ENCODE assay signal across 11 mouse cellular contexts in the genomic region with DNA sequence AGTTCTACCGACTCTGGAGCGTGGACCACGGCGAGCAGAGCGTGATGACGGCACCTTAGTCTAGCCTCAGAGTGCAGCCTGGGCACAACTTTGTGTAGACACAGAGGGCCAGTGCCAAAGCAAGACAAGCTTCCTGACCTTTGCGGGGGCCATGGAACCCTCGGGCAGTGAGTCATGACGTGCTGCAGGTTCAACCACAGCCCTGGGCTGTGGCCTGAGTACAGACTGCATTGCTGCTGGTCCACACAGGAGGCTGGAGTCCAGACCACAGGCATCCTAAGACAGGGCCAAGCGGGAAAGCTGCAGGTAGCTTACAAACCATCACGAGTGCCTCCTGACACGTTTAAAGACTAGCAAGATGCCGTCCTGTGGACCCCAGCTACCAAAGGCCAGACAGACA. TPM values are rescaled to one million over a fixed set of nuclear protein-coding genes. Genes with fewer than 3 reads are reported as not detected.
DNase-seq lines count a peak whose midpoint lies in the region; ATAC-seq lines count a peak whose summit lies in the region.
"Had no signal": no experiment of that assay in that cellular context is flagged by ENCODE, and none has a peak within 500 bp of the region (broad histone marks: within the 10 kb centered on the region; RNA-seq: fewer than 3 reads in every experiment).

No protein-coding gene starts in this region.

- no peaks in the 10 kb centered on the region for H3K27me3 ChIP-seq in forebrain, embryonic 13.5 days
- H3K27me3 ChIP-seq in forebrain, embryonic 11.5 days (ENCODE audit: control insufficient read depth, insufficient read depth, low read length) = no peaks in the 10 kb centered on the region
- no peaks in the 10 kb centered on the region for H3K27me3 ChIP-seq in embryonic facial prominence, embryonic 15.5 days
- no peaks in the 10 kb centered on the region for H3K27me3 ChIP-seq in neural tube, embryonic 15.5 days (replicated peaks)

- WGBS in forebrain, embryonic 13.5 days = 92% methylated on average over 13 of the region's 13 CpGs
- 91% methylated on average over 13 of the region's 13 CpGs for WGBS in forebrain, embryonic 11.5 days
- WGBS in embryonic facial prominence, embryonic 15.5 days = 77% methylated on average over 13 of the region's 13 CpGs
- 94% methylated on average over 13 of the region's 13 CpGs for WGBS in neural tube, embryonic 15.5 days

- peaks cover 80% of the 10 kb centered on the region for H3K36me3 ChIP-seq in forebrain, embryonic 13.5 days (ENCODE audit: poor library complexity, severe bottlenecking)
- peaks cover 7% of the 10 kb centered on the region for H3K36me3 ChIP-seq in forebrain, embryonic 11.5 days (ENCODE audit: control insufficient read depth, insufficient read depth, low read length)
- peaks cover 73% of the 10 kb centered on the region for H3K36me3 ChIP-seq in embryonic facial prominence, embryonic 15.5 days
- H3K36me3 ChIP-seq in neural tube, embryonic 15.5 days = peaks cover 66% of the 10 kb centered on the region

- no peak overlapping the region for H3K4me2 ChIP-seq in forebrain, embryonic 13.5 days
- H3K4me2 ChIP-seq in forebrain, embryonic 11.5 days (ENCODE audit: low read depth, low read length, severe bottlenecking) = no peak overlapping the region
- H3K4me2 ChIP-seq in embryonic facial prominence, embryonic 15.5 days (replicated peaks) = no peak overlapping the region
- H3K4me2 ChIP-seq in neural tube, embryonic 15.5 days = no peak overlapping the region

- ATAC-seq in forebrain, embryonic 13.5 days = no peak
- ATAC-seq in forebrain, embryonic 11.5 days (replicated peaks; ENCODE audit: low FRiP score) = no peak
- ATAC-seq in embryonic facial prominence, embryonic 15.5 days (ENCODE audit: insufficient number of reproducible peaks, low FRiP score, low TSS enrichment, low read depth) = no peak
- no peak for ATAC-seq in neural tube, embryonic 15.5 days (ENCODE audit: low FRiP score)
- ATAC-seq: forebrain, embryonic 16.5 days had no signal

- H3K9ac ChIP-seq in forebrain, embryonic 13.5 days = no peak overlapping the region
- no peak overlapping the region for H3K9ac ChIP-seq in forebrain, embryonic 11.5 days (ENCODE audit: low read length)
- 0 out of 2 replicates have a peak overlapping the region, but pooled peaks have one; percentile 2 for H3K9ac ChIP-seq in embryonic facial prominence, embryonic 15.5 days
- H3K9ac ChIP-seq in neural tube, embryonic 15.5 days (replicated peaks) = no peak overlapping the region

- intact Hi-C loops in left cerebral cortex, postnatal 36 days (cut with DNase I) = no loop called here

- no peak for DNase-seq in forebrain, embryonic 11.5 days (ENCODE audit: low spot score)
- peak; percentile 23 to 32 for DNase-seq in lung, adult 18-20 months
- DNase-seq in lung, postnatal 4 days = no peak
- DNase-seq in left cerebral cortex, postnatal 36 days (ENCODE audit: low spot score in 2 of 2) = no peak
- DNase-seq in testis, postnatal 14 days (ENCODE audit: low spot score) = no peak
- DNase-seq: cerebellum, adult 11 months; heart, postnatal 4 days had no signal

- no peak overlapping the region for H3K4me3 ChIP-seq in forebrain, embryonic 13.5 days
- no peak overlapping the region for H3K4me3 ChIP-seq in forebrain, embryonic 11.5 days (ENCODE audit: low read depth, low read length)
- H3K4me3 ChIP-seq in embryonic facial prominence, embryonic 15.5 days (replicated peaks) = no peak overlapping the region
- H3K4me3 ChIP-seq in neural tube, embryonic 15.5 days (replicated peaks) = no peak overlapping the region

- 0 out of 2 replicates have a peak overlapping the region, but pooled peaks have one; percentile 0 for H3K27ac ChIP-seq in forebrain, embryonic 13.5 days
- no peak overlapping the region for H3K27ac ChIP-seq in forebrain, embryonic 11.5 days (ENCODE audit: low read depth, low read length)
- peak overlapping the region; percentile 87 for H3K27ac ChIP-seq in embryonic facial prominence, embryonic 15.5 days (replicated peaks)
- 0 out of 2 replicates have a peak overlapping the region, but pooled peaks have one; percentile 23 for H3K27ac ChIP-seq in neural tube, embryonic 15.5 days (replicated peaks)

- H3K4me1 ChIP-seq in forebrain, embryonic 13.5 days = no peaks in the 10 kb centered on the region
- no peaks in the 10 kb centered on the region for H3K4me1 ChIP-seq in forebrain, embryonic 11.5 days (replicated peaks; ENCODE audit: control insufficient read depth, insufficient read depth, low read length)
- H3K4me1 ChIP-seq in embryonic facial prominence, embryonic 15.5 days = peaks cover 35% of the 10 kb centered on the region
- H3K4me1 ChIP-seq in neural tube, embryonic 15.5 days = no peaks in the 10 kb centered on the region

- H3K9me3 ChIP-seq in forebrain, embryonic 13.5 days (replicated peaks) = no peaks in the 10 kb centered on the region
- H3K9me3 ChIP-seq in forebrain, embryonic 11.5 days (ENCODE audit: control insufficient read depth, low read length) = no peaks in the 10 kb centered on the region
- H3K9me3 ChIP-seq in embryonic facial prominence, embryonic 15.5 days (replicated peaks) = no peaks in the 10 kb centered on the region
- H3K9me3 ChIP-seq in neural tube, embryonic 15.5 days (replicated peaks) = no peaks in the 10 kb centered on the region

RNA-seq across cellular contexts. Expression of a gene that starts 13.3 kb away (rescaled TPM):
- 7.3 and 7.8 TPM in 2 replicates for polyA plus RNA-seq in forebrain, embryonic 13.5 days (2015; fragmentation: Nextera tagmentation; extraction: Ambion mirVana)
- 8.8 and 9.2 TPM in 2 replicates for polyA plus RNA-seq in forebrain, embryonic 11.5 days (2014; fragmentation: Nextera tagmentation; extraction: Ambion mirVana)
- polyA plus RNA-seq in embryonic facial prominence, embryonic 15.5 days (2015; fragmentation: Nextera tagmentation; extraction: Ambion mirVana) = 4.6 and 5.5 TPM in 2 replicates
- 15.8 and 17.5 TPM in 2 replicates for polyA plus RNA-seq in neural tube, embryonic 15.5 days (2015; fragmentation: Nextera tagmentation; extraction: Ambion mirVana)
- 100 to 1,000 TPM; 119 to 126 TPM for total RNA-seq in left cerebral cortex, postnatal 36 days (2021)

RNA-seq across cellular contexts. Expression of a gene that starts 27.3 kb away (rescaled TPM):
- polyA plus RNA-seq in forebrain, embryonic 13.5 days (2015; fragmentation: Nextera tagmentation; extraction: Ambion mirVana) = 36.6 and 42.4 TPM in 2 replicates
- polyA plus RNA-seq in forebrain, embryonic 11.5 days (2014; fragmentation: Nextera tagmentation; extraction: Ambion mirVana) = 36.7 and 40.0 TPM in 2 replicates
- 38.2 and 38.7 TPM in 2 replicates for polyA plus RNA-seq in embryonic facial prominence, embryonic 15.5 days (2015; fragmentation: Nextera tagmentation; extraction: Ambion mirVana)
- polyA plus RNA-seq in neural tube, embryonic 15.5 days (2015; fragmentation: Nextera tagmentation; extraction: Ambion mirVana) = 35.9 and 37.4 TPM in 2 replicates
- 10 to 100 TPM; 23.1 to 30.4 TPM for total RNA-seq in left cerebral cortex, postnatal 36 days (2021)

Comparison
In these comparisons a context has a peak if more than half of its experiments do, and no peak if none do; other contexts are left out.
1. DNase-seq: peak in lung, adult 18-20 months (2 of 2); none in forebrain, embryonic 11.5 days (single experiment), lung, postnatal 4 days (0 of 2), left cerebral cortex, postnatal 36 days (0 of 2) and testis, postnatal 14 days (single experiment).